Mouse (Mus musculus): ENCODE measurements around the gene Dgke. TPM values are rescaled to one million over a fixed set of nuclear protein-coding genes. Genes with fewer than 3 reads are reported as not detected.
A peak's percentile ranks its signal among the peaks of the same experiment; 100 is the strongest.

Dgke gene
- polyA plus RNA-seq, 1 experiment from 2014 or later: 1.9 TPM

GRCm38 (mm10) chr11:89078305-89078704 lies 11.7 kb upstream of the Dgke start:
- TF ChIP-seq EP300 (optimal IDR thresholded peaks at IDR 0.05): no peak
- TF ChIP-seq CTCF (IDR thresholded peaks at IDR 0.05; ENCODE audit: low read depth): no peak
- Histone ChIP-seq H3K9me3 (ENCODE audit: control insufficient read depth, low read length) (no peaks in the 10 kb centered on the region), H3K4me2 (replicated peaks; ENCODE audit: low read depth) (no peak overlapping the region), H3K36me3 (ENCODE audit: control insufficient read depth, insufficient read depth, low read length) (no peaks in the 10 kb centered on the region), H3K9ac (ENCODE audit: low read length) (no peak overlapping the region), H3K4me1 (replicated peaks; ENCODE audit: control insufficient read depth, insufficient read depth) (no peaks in the 10 kb centered on the region), H3K4me3 (ENCODE audit: low read depth, low read length) (no peak overlapping the region), H3K27ac (replicated peaks) (no peak overlapping the region), H3K27me3 (ENCODE audit: control insufficient read depth, insufficient read depth, low read length) (no peaks in the 10 kb centered on the region)
- ATAC-seq (ENCODE audit: low FRiP score, low TSS enrichment) (no peak), DNase-seq (ENCODE audit: low spot score) (no peak)
- WGBS: 87% methylated on average over 3 of the region's 3 CpGs

- H3K9ac ChIP-seq (ENCODE audit: low read length): no peak overlapping the region
- H3K9me3 ChIP-seq (ENCODE audit: control insufficient read depth, low read length): no peaks in the 10 kb centered on the region
- H3K4me3 ChIP-seq (ENCODE audit: low read depth, low read length): no peak overlapping the region
- no peak overlapping the region for H3K27ac ChIP-seq (replicated peaks)
- no peaks in the 10 kb centered on the region for H3K4me1 ChIP-seq (replicated peaks; ENCODE audit: control insufficient read depth, insufficient read depth)
- TF ChIP-seq CTCF (IDR thresholded peaks at IDR 0.05; ENCODE audit: low read depth) (no peak), EP300 (optimal IDR thresholded peaks at IDR 0.05) (no peak)
- H3K4me2 ChIP-seq (replicated peaks; ENCODE audit: low read depth): no peak overlapping the region
- WGBS: 72% methylated on average over 8 of the region's 8 CpGs
- DNase-seq (ENCODE audit: low spot score) (no peak), ATAC-seq (ENCODE audit: low FRiP score, low TSS enrichment) (no peak)
- H3K36me3 ChIP-seq (ENCODE audit: control insufficient read depth, insufficient read depth, low read length): no peaks in the 10 kb centered on the region
- H3K27me3 ChIP-seq (ENCODE audit: control insufficient read depth, insufficient read depth, low read length): no peaks in the 10 kb centered on the region
Observed at GRCm38 (mm10) chr11:89077601-89078000, 11.0 kb upstream of the Dgke start.

- no peaks in the 10 kb centered on the region for H3K9me3 ChIP-seq (ENCODE audit: control insufficient read depth, low read length)
- no peaks in the 10 kb centered on the region for H3K27me3 ChIP-seq (ENCODE audit: control insufficient read depth, insufficient read depth, low read length)
- 64% methylated on average over 4 of the region's 4 CpGs for WGBS
- H3K4me2 ChIP-seq (replicated peaks; ENCODE audit: low read depth): no peak overlapping the region
- ATAC-seq (ENCODE audit: low FRiP score, low TSS enrichment) (no peak), DNase-seq (ENCODE audit: low spot score) (no peak)
- no peak overlapping the region for H3K27ac ChIP-seq (replicated peaks)
- H3K9ac ChIP-seq (ENCODE audit: low read length): no peak overlapping the region
- H3K4me3 ChIP-seq (ENCODE audit: low read depth, low read length): no peak overlapping the region
- no peaks in the 10 kb centered on the region for H3K4me1 ChIP-seq (replicated peaks; ENCODE audit: control insufficient read depth, insufficient read depth)
- no peaks in the 10 kb centered on the region for H3K36me3 ChIP-seq (ENCODE audit: control insufficient read depth, insufficient read depth, low read length)
- TF ChIP-seq CTCF (IDR thresholded peaks at IDR 0.05; ENCODE audit: low read depth) (0 out of 2 replicates have a peak, but pooled peaks have one; percentile 7), EP300 (optimal IDR thresholded peaks at IDR 0.05) (no peak)
Observed at GRCm38 (mm10) chr11:89076370-89076821, 9.7 kb upstream of the Dgke start.

- no peaks in the 10 kb centered on the region for H3K27me3 ChIP-seq (ENCODE audit: control insufficient read depth, insufficient read depth, low read length)
- no peaks in the 10 kb centered on the region for H3K9me3 ChIP-seq (ENCODE audit: control insufficient read depth, low read length)
- no peaks in the 10 kb centered on the region for H3K4me1 ChIP-seq (replicated peaks; ENCODE audit: control insufficient read depth, insufficient read depth)
- no peak for TF ChIP-seq EP300 (optimal IDR thresholded peaks at IDR 0.05)
- no peak for TF ChIP-seq CTCF (IDR thresholded peaks at IDR 0.05; ENCODE audit: low read depth)
- ATAC-seq (ENCODE audit: low FRiP score, low TSS enrichment): no peak
- H3K27ac ChIP-seq (replicated peaks): no peak overlapping the region
- WGBS: 71% methylated on average over 19 of the region's 19 CpGs
- H3K4me2 ChIP-seq (replicated peaks; ENCODE audit: low read depth): no peak overlapping the region
- H3K4me3 ChIP-seq (ENCODE audit: low read depth, low read length): no peak overlapping the region
- no peak overlapping the region for H3K9ac ChIP-seq (ENCODE audit: low read length)
- DNase-seq (ENCODE audit: low spot score): no peak
- no peaks in the 10 kb centered on the region for H3K36me3 ChIP-seq (ENCODE audit: control insufficient read depth, insufficient read depth, low read length)
Observed at GRCm38 (mm10) chr11:89074783-89075413, 8.2 kb upstream of the Dgke start.

- no peaks in the 10 kb centered on the region for H3K27me3 ChIP-seq (ENCODE audit: control insufficient read depth, insufficient read depth, low read length)
- H3K4me1 ChIP-seq (replicated peaks; ENCODE audit: control insufficient read depth, insufficient read depth): no peaks in the 10 kb centered on the region
- no peak within 1 kb of the TSS for H3K9ac ChIP-seq (ENCODE audit: low read length)
- no peak within 1 kb of the TSS for H3K4me3 ChIP-seq (ENCODE audit: low read depth, low read length)
- 64% methylated on average over 8 of the region's 8 CpGs for WGBS
- H3K4me2 ChIP-seq (replicated peaks; ENCODE audit: low read depth): no peak within 1 kb of the TSS
- H3K27ac ChIP-seq (replicated peaks): no peak within 1 kb of the TSS
- ATAC-seq (ENCODE audit: low FRiP score, low TSS enrichment) (no peak), DNase-seq (ENCODE audit: low spot score) (no peak)
- no peaks in the 10 kb centered on the region for H3K9me3 ChIP-seq (ENCODE audit: control insufficient read depth, low read length)
- TF ChIP-seq EP300 (optimal IDR thresholded peaks at IDR 0.05) (no peak), CTCF (IDR thresholded peaks at IDR 0.05; ENCODE audit: low read depth) (no peak)
- no peaks in the 10 kb centered on the region for H3K36me3 ChIP-seq (ENCODE audit: control insufficient read depth, insufficient read depth, low read length)
Observed at GRCm38 (mm10) chr11:89073541-89073940, 6.9 kb upstream of the Dgke start, which contains the start of gene Gm525. Gene Gm525, plus strand, starts transcription at chr11:89073841.

- Histone ChIP-seq H3K27ac (replicated peaks) (no peak overlapping the region), H3K4me1 (replicated peaks; ENCODE audit: control insufficient read depth, insufficient read depth) (no peaks in the 10 kb centered on the region), H3K27me3 (ENCODE audit: control insufficient read depth, insufficient read depth, low read length) (no peaks in the 10 kb centered on the region), H3K9me3 (ENCODE audit: control insufficient read depth, low read length) (no peaks in the 10 kb centered on the region), H3K4me2 (replicated peaks; ENCODE audit: low read depth) (no peak overlapping the region), H3K4me3 (ENCODE audit: low read depth, low read length) (no peak overlapping the region), H3K36me3 (ENCODE audit: control insufficient read depth, insufficient read depth, low read length) (no peaks in the 10 kb centered on the region), H3K9ac (ENCODE audit: low read length) (no peak overlapping the region)
- DNase-seq (ENCODE audit: low spot score) (no peak), ATAC-seq (ENCODE audit: low FRiP score, low TSS enrichment) (no peak)
- TF ChIP-seq EP300 (optimal IDR thresholded peaks at IDR 0.05): no peak
- TF ChIP-seq CTCF (IDR thresholded peaks at IDR 0.05; ENCODE audit: low read depth): no peak
- WGBS: 67% methylated on average over 5 of the region's 5 CpGs
Observed at GRCm38 (mm10) chr11:89071522-89071921, 4.9 kb upstream of the Dgke start.

All from stomach, postnatal 0 days (tissue).